Mouse (Mus musculus): ENCODE results near the gene Aldh1a3. TPM values are rescaled to one million over a fixed set of nuclear protein-coding genes. Genes with fewer than 3 reads are reported as not detected.

Gene Aldh1a3
- 8.6 TPM for polyA plus RNA-seq (2014; fragmentation: Illumina TruSeq; extraction: RNeasy Lipid Tissue Mini Kit (QIAGEN cat#74804); ENCODE audit: low read depth, low replicate concordance)

DNA sequence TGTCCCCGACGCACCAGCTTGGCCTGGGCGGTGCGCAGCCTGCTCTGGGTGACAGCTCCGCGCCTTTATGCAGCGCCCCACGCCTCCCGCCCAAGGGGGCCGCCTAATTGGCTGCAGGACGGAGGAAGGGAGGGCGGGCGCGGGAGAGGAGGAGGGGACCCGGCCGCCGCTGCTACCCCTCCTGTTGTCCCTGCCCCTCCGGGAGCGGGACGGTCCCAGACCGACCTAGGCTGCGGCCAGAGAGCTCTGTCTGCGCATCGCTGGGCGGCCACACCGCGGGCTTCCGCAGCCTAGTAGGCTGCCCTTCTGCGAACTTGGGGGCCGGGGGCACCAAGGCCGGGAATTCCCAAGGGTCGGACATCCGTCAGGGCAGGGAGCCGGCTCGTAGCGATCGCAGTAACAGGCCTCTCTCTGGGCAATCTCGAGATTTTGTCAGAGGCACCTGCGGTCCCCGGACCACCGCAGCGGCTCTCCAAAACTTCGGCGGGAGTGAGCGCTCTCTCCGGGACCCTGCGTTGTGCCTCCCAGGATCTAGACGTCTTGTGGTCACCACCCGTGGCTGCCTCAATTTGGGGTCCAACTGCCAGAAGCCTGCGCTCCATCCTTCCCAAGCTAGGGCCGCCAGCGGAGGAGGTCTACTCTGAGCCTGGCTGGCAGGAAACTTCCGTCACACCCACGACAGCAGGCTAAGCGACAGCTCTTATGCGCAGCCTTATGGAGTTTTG, at the start of gene Aldh1a3:
Gene Aldh1a3 (minus strand): TSS at position 81 of the 725 bp plus-strand sequence.

DNA sequence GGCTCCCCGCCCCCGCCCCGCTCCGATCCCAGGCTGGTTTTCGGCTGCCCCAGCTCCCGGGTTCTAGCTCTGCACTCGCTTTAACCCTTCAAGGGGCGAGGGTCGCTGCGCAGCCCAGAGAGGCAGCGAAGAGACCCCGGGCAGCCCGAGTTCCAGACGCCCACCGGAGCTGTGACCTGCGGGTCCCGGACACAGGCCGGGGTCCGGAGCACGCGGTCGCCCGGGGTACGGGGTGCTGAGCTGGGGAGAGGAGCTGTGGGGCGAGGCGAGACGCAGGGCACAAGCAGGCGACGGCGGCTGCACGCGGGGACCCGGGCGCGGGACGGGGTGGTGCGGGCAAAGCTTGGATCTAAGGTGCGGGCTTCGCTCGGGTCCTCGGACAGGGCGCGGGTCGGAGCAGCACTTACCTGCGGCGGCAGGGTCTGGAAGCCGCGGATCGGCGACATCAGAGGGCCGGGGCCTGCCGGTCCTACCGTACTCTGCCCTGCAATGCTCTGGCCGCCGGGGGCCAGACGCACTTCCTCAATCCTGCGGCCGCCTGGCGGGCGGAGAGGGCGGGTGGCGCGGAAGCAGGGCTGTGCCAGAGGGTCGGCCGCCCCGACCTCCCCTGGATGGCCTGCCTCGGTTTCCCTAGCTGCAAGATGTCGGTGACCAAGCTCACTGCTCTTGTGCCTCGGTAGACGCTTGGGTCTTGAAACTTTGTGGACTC, 39.4 kb downstream of the Aldh1a3 start, which contains the start of gene Lrrk1:
Gene Lrrk1 (minus strand): TSS at position 538 of the 709 bp plus-strand sequence.

DNA sequence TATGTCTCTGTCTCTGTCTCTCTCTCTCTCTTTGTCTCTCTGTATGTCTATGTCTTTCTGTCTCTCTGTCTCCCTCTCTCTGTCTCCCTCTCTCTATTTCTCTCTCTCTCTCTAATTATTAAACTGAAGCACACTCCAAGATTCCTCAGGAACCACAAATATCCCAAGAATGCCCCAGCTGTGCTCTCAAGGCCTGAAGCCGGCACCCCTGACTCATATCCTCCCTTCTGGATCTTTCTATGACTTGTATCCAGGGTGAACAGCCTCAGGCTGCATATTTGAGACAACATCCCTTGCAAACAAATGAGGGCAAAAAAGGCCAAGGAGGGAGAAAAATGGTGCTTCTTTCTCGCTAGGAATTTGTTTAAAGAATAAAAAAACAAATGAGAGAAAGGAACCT, 61.4 kb downstream of the Aldh1a3 start, which contains the start of gene Gm10974:
Gene Gm10974 (plus strand): TSS at position 2 of the 400 bp plus-strand sequence.

Other genes starting within 250 kb of the Aldh1a3 start
- not detected for gene Gm10974, start 61.6 kb downstream of the Aldh1a3 start, polyA plus RNA-seq (2014; fragmentation: Illumina TruSeq; extraction: RNeasy Lipid Tissue Mini Kit (QIAGEN cat#74804); ENCODE audit: low read depth, low replicate concordance)
- gene Lrrk1, start 39.2 kb downstream of the Aldh1a3 start, polyA plus RNA-seq (2014; fragmentation: Illumina TruSeq; extraction: RNeasy Lipid Tissue Mini Kit (QIAGEN cat#74804); ENCODE audit: low read depth, low replicate concordance): 2.2 TPM

Data from kidney, adult 10 weeks (tissue).